Mouse (Mus musculus) lung, adult 18-20 months (tissue): Measurements from ENCODE around the gene Ccl3.
A peak's percentile ranks its signal among the peaks of the same experiment; 100 is the strongest.

ENCODE experiments used
- DNase-seq, 2 experiments: peaks; one replicate each; pipeline ENCODE4 v3.0.0; 2022; ENCODE audit warnings: mixed read lengths in 2 of 2

The Ccl3 gene

DNA sequence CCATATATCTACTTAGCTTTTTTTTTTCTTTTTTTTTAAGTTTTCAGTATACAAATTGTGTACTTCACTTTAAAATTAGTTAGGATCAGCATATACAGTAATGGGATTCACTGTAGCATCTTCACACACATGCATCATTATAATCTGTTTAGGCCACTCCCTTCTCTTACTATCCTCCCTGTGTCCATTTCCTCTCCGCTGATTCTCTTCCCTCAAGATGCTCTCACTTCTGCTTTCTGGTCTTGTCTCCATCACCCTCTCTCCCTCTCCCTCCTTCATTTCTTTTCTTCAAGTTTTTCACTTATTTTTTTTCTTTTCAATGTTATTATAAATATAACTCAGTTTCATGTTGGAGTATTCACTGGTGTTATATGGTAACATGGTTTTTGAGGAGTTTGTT, 30.1 kb downstream of the Ccl3 start:
- no peak for DNase-seq

GRCm38 (mm10) chr11:83618238-83618637, 30.9 kb downstream of the Ccl3 start:
- no peak for DNase-seq

DNA sequence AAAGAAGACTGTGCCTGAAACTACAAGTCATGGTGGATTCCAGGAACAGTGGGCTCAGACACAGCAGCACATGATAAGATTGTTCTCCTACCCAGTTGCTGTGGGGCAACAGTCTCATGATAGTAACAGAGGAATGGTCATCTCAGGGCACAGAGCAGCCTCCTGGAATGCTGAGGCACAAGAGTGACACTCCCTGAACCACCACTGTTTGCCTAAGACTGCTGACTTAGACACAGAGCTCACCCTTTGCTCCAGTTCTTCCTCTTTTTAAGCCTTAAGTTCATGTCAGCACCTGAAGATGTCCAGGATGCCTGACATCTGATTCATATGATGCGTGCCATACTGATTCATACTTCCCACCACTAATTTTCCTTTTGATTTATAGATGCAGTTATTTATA, 32.6 kb downstream of the Ccl3 start:
- DNase-seq, result no peak

- DNase-seq, result no peak
Measured at GRCm38 (mm10) chr11:83610900-83611299, 38.3 kb downstream of the Ccl3 start.

DNA sequence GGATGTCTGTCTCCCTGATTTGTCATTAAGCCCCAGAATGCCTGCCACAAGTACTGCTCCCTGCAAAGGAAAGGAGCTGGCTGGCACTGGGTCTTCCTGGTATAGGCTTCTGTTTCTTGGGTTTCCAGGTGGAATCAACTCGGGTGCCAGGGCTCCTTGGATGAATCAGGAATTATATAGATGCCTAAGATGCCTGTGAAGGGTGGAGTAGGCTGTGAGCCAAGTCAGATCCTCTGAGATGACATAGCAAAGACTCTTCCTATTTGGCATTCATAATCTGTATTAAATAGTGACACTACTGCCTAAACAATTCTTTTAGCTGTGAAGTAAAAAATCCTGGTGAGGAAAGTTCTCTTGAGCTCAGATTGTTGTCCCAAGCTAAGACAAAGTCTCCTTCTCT, 42.8 kb downstream of the Ccl3 start:
- DNase-seq, result no peak

GRCm38 (mm10) chr11:83605535-83605934, 43.6 kb downstream of the Ccl3 start:
- no peak for DNase-seq

GRCm38 (mm10) chr11:83604698-83605097, 44.5 kb downstream of the Ccl3 start:
- no peak for DNase-seq

GRCm38 (mm10) chr11:83603399-83603798, 45.8 kb downstream of the Ccl3 start:
- DNase-seq, result no peak

- DNase-seq, result peak in 1 of 2 experiments; percentile 57
Measured at GRCm38 (mm10) chr11:83600576-83600975, 48.6 kb downstream of the Ccl3 start.

DNA sequence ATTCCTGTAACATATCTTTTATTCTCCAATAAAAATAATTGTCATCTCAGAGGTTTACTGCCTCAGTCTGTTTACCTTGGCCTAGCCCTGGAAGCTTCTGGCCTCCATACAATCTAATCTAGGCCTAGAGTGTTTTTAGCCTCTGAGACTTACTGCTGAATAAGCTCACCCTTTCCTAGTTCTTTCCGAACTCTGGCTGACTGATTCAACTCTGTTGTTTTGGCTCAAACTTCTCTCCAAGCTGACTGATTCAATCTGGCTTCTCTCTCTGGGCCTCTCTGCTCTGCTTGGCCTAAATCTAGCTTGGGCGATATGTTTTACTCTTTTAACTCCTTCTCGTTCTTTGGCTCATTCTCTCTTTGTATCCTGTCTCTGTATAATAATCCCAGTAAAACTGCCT, 50.2 kb downstream of the Ccl3 start:
- no peak for DNase-seq

- no peak for DNase-seq
Measured at GRCm38 (mm10) chr11:83598207-83598837, 50.8 kb downstream of the Ccl3 start.
